Mouse (Mus musculus) forebrain, embryonic 16.5 days (tissue): Measurements from ENCODE around the gene Kiss1r. TPM values are rescaled to one million over a fixed set of nuclear protein-coding genes. Genes with fewer than 3 reads are reported as not detected.

ENCODE experiments used
- ATAC-seq: fragments of 200-750 bp; cut with Nextera tagmentation; 2 replicates; pipeline ENCODE4 v1.8.0; 2017; ENCODE audit warnings: mild to moderate bottlenecking, moderate library complexity
- H3K27ac ChIP-seq: fragments of 300-500 bp; sonication (generic); 2 replicates; pipeline ENCODE4 v1.5.1; 2014; ENCODE audit warnings: low read length, control low read depth
- H3K27me3 ChIP-seq: fragments of 300-500 bp; sonication (generic); replicated peaks from 2 replicates; pipeline ENCODE4 v1.6.1; 2014; ENCODE audit warnings: low read length; ENCODE audit not compliant: control insufficient read depth, insufficient read depth
- H3K36me3 ChIP-seq: fragments of 300-500 bp; sonication (generic); 2 replicates; pipeline ENCODE4 v1.6.1; 2014; ENCODE audit not compliant: control insufficient read depth, insufficient read depth
- H3K4me1 ChIP-seq: fragments of 300-500 bp; sonication (generic); replicated peaks from 2 replicates; pipeline ENCODE4 v1.6.1; 2014; ENCODE audit warnings: low read length; ENCODE audit not compliant: control insufficient read depth, insufficient read depth
- H3K4me2 ChIP-seq: fragments of 300-500 bp; sonication (generic); 2 replicates; pipeline ENCODE4 v1.6.1; 2014; ENCODE audit warnings: mild to moderate bottlenecking, low read length, control low read depth
- H3K4me3 ChIP-seq: fragments of 300-500 bp; sonication (generic); replicated peaks from 2 replicates; pipeline ENCODE4 v1.5.1; 2014; ENCODE audit warnings: mild to moderate bottlenecking, low read length, control low read depth
- H3K9ac ChIP-seq: fragments of 300-500 bp; sonication (generic); replicated peaks from 2 replicates; pipeline ENCODE4 v1.6.1; 2014; ENCODE audit warnings: low read depth, low read length, control low read depth
- H3K9me3 ChIP-seq: fragments of 300-500 bp; sonication (generic); 2 replicates; pipeline ENCODE4 v1.6.1; 2016; ENCODE audit warnings: low read length; ENCODE audit not compliant: control insufficient read depth
- WGBS: fragments of 180-500 bp; shearing (Covaris S2); extraction: QIAGEN DNeasy Blood & Tissue Kit; methylation state at CpG from one replicate; pipeline ENCODE4 v1.1.7; 2014; 5-methylcytosine and 5-hydroxymethylcytosine counted together
- polyA plus RNA-seq: library from polyadenylated mRNA; unstranded; fragments of >200 nt; fragmentation: Nextera tagmentation; extraction: Ambion mirVana; gene quantifications from 2 replicates; pipeline ENCODE4 v1.2.1, GENCODE M21; 2015

Gene Kiss1r
- polyA plus RNA-seq, 1 experiment from 2014 or later: 2.7 TPM

DNA sequence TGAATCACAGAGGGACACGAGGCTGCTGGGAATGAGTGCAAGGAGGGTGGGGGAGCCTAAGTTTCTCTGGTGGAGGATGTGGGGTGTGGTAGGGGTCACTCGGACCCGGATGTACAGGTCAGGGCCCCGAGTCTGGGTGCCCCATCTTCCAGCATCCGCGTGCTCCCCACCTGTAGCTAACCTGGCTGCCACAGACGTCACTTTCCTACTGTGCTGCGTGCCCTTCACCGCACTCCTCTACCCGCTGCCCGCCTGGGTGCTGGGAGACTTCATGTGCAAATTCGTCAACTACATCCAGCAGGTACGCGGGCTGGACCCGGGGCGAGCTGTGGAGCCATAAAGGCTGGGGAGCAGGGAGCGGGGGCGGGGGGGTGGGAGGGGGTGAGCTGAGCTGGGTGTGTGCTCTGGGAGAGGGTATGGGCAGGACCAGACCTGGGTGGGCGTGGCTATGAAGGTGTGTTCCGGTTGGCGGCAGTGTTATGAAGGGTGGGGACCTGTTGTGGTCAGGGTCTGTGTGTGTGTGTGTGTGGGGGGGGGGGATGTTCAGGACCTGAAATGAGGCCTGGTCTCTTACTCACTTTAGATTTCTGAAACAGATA lies 2.6 kb downstream of the Kiss1r start:
- no peaks in the 10 kb centered on the region for H3K9me3 ChIP-seq
- H3K9ac ChIP-seq: no peak overlapping the region
- peaks cover 38% of the 10 kb centered on the region for H3K4me1 ChIP-seq
- H3K4me3 ChIP-seq: no peak overlapping the region
- no peaks in the 10 kb centered on the region for H3K36me3 ChIP-seq
- H3K4me2 ChIP-seq: no peak overlapping the region
- H3K27ac ChIP-seq: no peak overlapping the region
- H3K27me3 ChIP-seq: peaks cover 61% of the 10 kb centered on the region
- WGBS: 4% methylated on average over 21 of the region's 21 CpGs
- ATAC-seq: no peak

DNA sequence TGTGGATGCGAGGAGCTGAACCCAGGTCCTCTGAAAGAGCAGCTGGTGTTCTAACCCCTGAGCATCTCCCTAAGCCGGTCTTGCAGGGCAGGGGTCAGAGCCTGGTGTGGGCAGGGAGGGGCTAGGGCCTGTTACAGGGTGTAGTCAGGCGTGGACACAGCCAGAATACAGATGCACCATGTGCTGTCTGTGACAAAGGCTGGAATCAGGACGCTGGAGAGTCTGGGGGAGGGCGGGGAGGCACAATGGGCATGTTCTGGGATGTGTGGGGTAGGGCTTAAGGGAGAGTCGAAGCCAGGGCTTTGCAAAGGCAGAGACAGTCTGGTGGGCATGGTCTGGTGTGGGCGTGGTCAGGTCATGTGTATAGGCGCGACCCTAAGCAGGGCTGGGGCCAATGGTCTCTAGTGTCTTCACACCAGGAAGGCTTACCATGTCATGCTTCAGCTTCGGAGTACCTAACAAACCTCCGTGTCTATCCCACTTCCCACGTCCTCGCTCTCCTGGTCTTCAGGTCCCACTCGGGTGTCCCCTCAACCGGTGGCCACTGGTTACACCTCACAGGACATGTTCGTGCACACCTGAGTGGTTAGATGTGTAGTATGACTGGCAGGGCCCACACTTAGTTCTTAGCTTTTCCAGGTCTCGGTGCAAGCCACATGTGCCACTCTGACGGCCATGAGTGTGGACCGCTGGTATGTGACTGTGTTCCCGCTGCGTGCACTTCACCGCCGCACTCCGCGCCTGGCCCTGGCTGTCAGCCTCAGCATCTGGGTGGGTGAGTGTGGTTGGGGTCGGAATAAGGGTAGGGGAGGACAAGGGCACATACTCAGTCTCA lies 3.5 kb downstream of the Kiss1r start:
- peaks cover 28% of the 10 kb centered on the region for H3K4me1 ChIP-seq
- no peak overlapping the region; the same call in 1 of the 2 replicates for H3K4me3 ChIP-seq
- no peak overlapping the region for H3K27ac ChIP-seq
- H3K4me2 ChIP-seq: no peak overlapping the region
- H3K36me3 ChIP-seq: no peaks in the 10 kb centered on the region
- H3K9me3 ChIP-seq: no peaks in the 10 kb centered on the region
- WGBS: 16% methylated on average over 26 of the region's 26 CpGs
- peaks cover 61% of the 10 kb centered on the region for H3K27me3 ChIP-seq
- ATAC-seq: no peak
- no peak overlapping the region for H3K9ac ChIP-seq

GRCm38 (mm10) chr10:79920958-79921535 lies 4.3 kb downstream of the Kiss1r start, which contains the start of gene R3hdm4:
R3hdm4 (minus strand) TSS chr10:79921208.
- H3K9me3 ChIP-seq: no peaks in the 10 kb centered on the region
- H3K4me1 ChIP-seq: peaks cover 28% of the 10 kb centered on the region
- WGBS: 3% methylated on average over 41 of the region's 41 CpGs
- no peak for ATAC-seq
- peak within 1 kb of the TSS; percentile 27 for H3K4me3 ChIP-seq
- no peaks in the 10 kb centered on the region for H3K36me3 ChIP-seq
- peak within 1 kb of the TSS; percentile 19; the same call in 1 of the 2 replicates for H3K9ac ChIP-seq
- H3K27me3 ChIP-seq: peaks cover 61% of the 10 kb centered on the region
- H3K27ac ChIP-seq: no peak within 1 kb of the TSS
- H3K4me2 ChIP-seq: peak within 1 kb of the TSS; percentile 41

DNA sequence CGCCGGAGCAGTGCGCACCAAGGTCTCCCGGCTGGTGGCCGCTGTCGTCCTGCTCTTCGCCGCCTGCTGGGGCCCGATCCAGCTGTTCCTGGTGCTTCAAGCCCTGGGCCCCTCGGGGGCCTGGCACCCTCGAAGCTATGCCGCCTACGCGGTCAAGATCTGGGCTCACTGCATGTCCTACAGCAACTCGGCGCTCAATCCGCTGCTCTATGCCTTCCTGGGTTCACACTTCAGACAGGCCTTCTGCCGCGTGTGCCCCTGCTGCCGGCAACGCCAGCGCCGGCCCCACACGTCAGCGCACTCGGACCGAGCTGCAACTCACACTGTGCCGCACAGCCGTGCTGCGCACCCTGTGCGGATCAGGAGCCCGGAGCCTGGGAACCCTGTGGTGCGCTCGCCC lies 4.8 kb downstream of the Kiss1r start:
- Histone ChIP-seq H3K27me3 (peaks cover 61% of the 10 kb centered on the region), H3K4me2 (peak overlapping the region; percentile 41), H3K9ac (peak overlapping the region; percentile 19; the same call in 1 of the 2 replicates), H3K9me3 (no peaks in the 10 kb centered on the region), H3K4me1 (peaks cover 29% of the 10 kb centered on the region), H3K36me3 (no peaks in the 10 kb centered on the region), H3K4me3 (peak overlapping the region; percentile 27), H3K27ac (no peak overlapping the region)
- WGBS: under 1% methylated on average over 34 of the region's 34 CpGs
- ATAC-seq: no peak

- no peak for ATAC-seq
- Histone ChIP-seq H3K4me3 (no peak overlapping the region), H3K27me3 (peaks cover 33% of the 10 kb centered on the region), H3K9me3 (no peaks in the 10 kb centered on the region), H3K4me1 (peaks cover 34% of the 10 kb centered on the region), H3K27ac (no peak overlapping the region), H3K9ac (no peak overlapping the region), H3K36me3 (no peaks in the 10 kb centered on the region), H3K4me2 (peak overlapping the region; percentile 26; the same call in 1 of the 2 replicates)
- WGBS: 9% methylated on average over 29 of the region's 29 CpGs
Measured at GRCm38 (mm10) chr10:79924998-79925784, 8.4 kb downstream of the Kiss1r start.

- Histone ChIP-seq H3K9ac (peak overlapping the region; percentile 85), H3K4me2 (peak overlapping the region; percentile 89), H3K9me3 (no peaks in the 10 kb centered on the region), H3K4me3 (peak overlapping the region; percentile 97), H3K27ac (peak overlapping the region; percentile 81; the same call in 1 of the 2 replicates), H3K4me1 (peaks cover 31% of the 10 kb centered on the region), H3K27me3 (peaks cover 25% of the 10 kb centered on the region), H3K36me3 (no peaks in the 10 kb centered on the region)
- ATAC-seq: no peak; the same call in 1 of the 2 replicates
- 8% methylated on average over 15 of the region's 15 CpGs for WGBS
Measured at GRCm38 (mm10) chr10:79925785-79926490, 9.2 kb downstream of the Kiss1r start.

- no peaks in the 10 kb centered on the region for H3K9me3 ChIP-seq
- no peaks in the 10 kb centered on the region for H3K36me3 ChIP-seq
- H3K4me2 ChIP-seq: peak within 1 kb of the TSS; percentile 89
- peaks cover 24% of the 10 kb centered on the region for H3K4me1 ChIP-seq
- H3K27ac ChIP-seq: peak within 1 kb of the TSS; percentile 81
- WGBS: under 1% methylated on average over 63 of the region's 63 CpGs
- H3K4me3 ChIP-seq: peak within 1 kb of the TSS; percentile 97
- peak; percentile 83 for ATAC-seq
- H3K9ac ChIP-seq: peak within 1 kb of the TSS; percentile 85
- H3K27me3 ChIP-seq: peaks cover 18% of the 10 kb centered on the region
Measured at GRCm38 (mm10) chr10:79926491-79927323, 9.9 kb downstream of the Kiss1r start, which contains the start of gene Arid3a. Arid3a (plus strand) TSS chr10:79927043.
